Comparison of ENCODE assay signal across 14 mouse cellular contexts in genomic region chr12:81019280-81019935, GRCm38 (mm10). TPM values are rescaled to one million over a fixed set of nuclear protein-coding genes. Genes with fewer than 3 reads are reported as not detected.
DNase-seq lines count a peak whose midpoint lies in the region; ATAC-seq lines count a peak whose summit lies in the region.
"Had no signal": no experiment of that assay in that cellular context is flagged by ENCODE, and none has a peak within 500 bp of the region (broad histone marks: within the 10 kb centered on the region; RNA-seq: fewer than 3 reads in every experiment).

No protein-coding gene starts in this region.

- no peak overlapping the region for H3K27ac ChIP-seq in liver, embryonic 15.5 days (replicated peaks)
- H3K27ac ChIP-seq in limb, embryonic 10.5 days = no peak overlapping the region
- H3K27ac ChIP-seq: kidney, postnatal 0 days had no signal

- no peak overlapping the region for H3K9ac ChIP-seq in liver, embryonic 15.5 days
- H3K9ac ChIP-seq: forebrain, postnatal 0 days had no signal

- no peaks in the 10 kb centered on the region for H3K9me3 ChIP-seq in liver, embryonic 15.5 days (replicated peaks)
- no peaks in the 10 kb centered on the region for H3K9me3 ChIP-seq in limb, embryonic 10.5 days (replicated peaks)

- H3K4me1 ChIP-seq in liver, embryonic 15.5 days (replicated peaks) = no peaks in the 10 kb centered on the region
- peaks cover 9% of the 10 kb centered on the region for H3K4me1 ChIP-seq in limb, embryonic 10.5 days

- H3K27me3 ChIP-seq in liver, embryonic 15.5 days = peaks cover 4% of the 10 kb centered on the region
- H3K27me3 ChIP-seq in limb, embryonic 10.5 days (ENCODE audit: low read depth, poor library complexity, severe bottlenecking) = no peaks in the 10 kb centered on the region

- H3K4me3 ChIP-seq in liver, embryonic 15.5 days (replicated peaks) = 0 out of 2 replicates have a peak overlapping the region, but pooled peaks have one; percentile 8
- no peak overlapping the region for H3K4me3 ChIP-seq in limb, embryonic 10.5 days

- 64% methylated on average over 7 of the region's 7 CpGs for WGBS in liver, embryonic 15.5 days (ENCODE audit: insufficient replicate concordance)
- 90% methylated on average over 7 of the region's 7 CpGs for WGBS in limb, embryonic 10.5 days

- H3K36me3 ChIP-seq in liver, embryonic 15.5 days (replicated peaks) = no peaks in the 10 kb centered on the region
- H3K36me3 ChIP-seq in limb, embryonic 10.5 days = no peaks in the 10 kb centered on the region

- ATAC-seq in liver, embryonic 15.5 days (ENCODE audit: insufficient read depth) = peak; percentile 28; the same call in 1 of the 2 replicates
- ATAC-seq: forebrain, postnatal 0 days; hindbrain, embryonic 16.5 days had no signal

- no peak overlapping the region; the same call in 1 of the 2 replicates for H3K4me2 ChIP-seq in liver, embryonic 15.5 days

- peak; percentile 17 for DNase-seq in thymus, postnatal 4 days
- DNase-seq in thymus, postnatal 10 days (ENCODE audit: low spot score in 2 of 2) = no peak
- DNase-seq in R1 (ENCODE audit: low read depth, low spot score) = peak; percentile 97
- DNase-seq in frontal cortex, postnatal 25 days (ENCODE audit: low spot score in 2 of 2) = no peak
- DNase-seq in limb, embryonic 10.5 days (ENCODE audit: low spot score) = no peak
- DNase-seq in left cerebral cortex, adult 9 months (ENCODE audit: low spot score in 2 of 2) = no peak
- DNase-seq: adrenal gland, postnatal 10 days; forebrain, postnatal 0 days; heart, adult 18-20 months; heart, postnatal 14 days; lung, postnatal 4 days had no signal

RNA-seq across cellular contexts. Expression of gene Smoc1, which starts 7.2 kb away (rescaled TPM):
- 9.5 and 11.2 TPM in 2 replicates for polyA plus RNA-seq in liver, embryonic 15.5 days (2015; fragmentation: Nextera tagmentation; extraction: Ambion mirVana)
- 24.2 and 29.6 TPM in 2 replicates for polyA plus RNA-seq in limb, embryonic 10.5 days (2016; fragmentation: Nextera tagmentation; extraction: Ambion mirVana)

RNA-seq across cellular contexts. Expression of gene Slc10a1, which starts 50.9 kb away (rescaled TPM):
- 12.9 and 21.9 TPM in 2 replicates for polyA plus RNA-seq in liver, embryonic 15.5 days (2015; fragmentation: Nextera tagmentation; extraction: Ambion mirVana)
- 0.40 and 0.68 TPM in 2 replicates for polyA plus RNA-seq in limb, embryonic 10.5 days (2016; fragmentation: Nextera tagmentation; extraction: Ambion mirVana)
- polyA plus RNA-seq: forebrain, postnatal 0 days had no signal

Comparison
In these comparisons a context has a peak if more than half of its experiments do, and no peak if none do; other contexts are left out.
1. DNase-seq: peak in thymus, postnatal 4 days (single experiment) and R1 (single experiment); none in thymus, postnatal 10 days (0 of 2), frontal cortex, postnatal 25 days (0 of 2), limb, embryonic 10.5 days (single experiment) and left cerebral cortex, adult 9 months (0 of 2).